Comparison of ENCODE assay signal across 8 mouse cellular contexts in the genomic region with DNA sequence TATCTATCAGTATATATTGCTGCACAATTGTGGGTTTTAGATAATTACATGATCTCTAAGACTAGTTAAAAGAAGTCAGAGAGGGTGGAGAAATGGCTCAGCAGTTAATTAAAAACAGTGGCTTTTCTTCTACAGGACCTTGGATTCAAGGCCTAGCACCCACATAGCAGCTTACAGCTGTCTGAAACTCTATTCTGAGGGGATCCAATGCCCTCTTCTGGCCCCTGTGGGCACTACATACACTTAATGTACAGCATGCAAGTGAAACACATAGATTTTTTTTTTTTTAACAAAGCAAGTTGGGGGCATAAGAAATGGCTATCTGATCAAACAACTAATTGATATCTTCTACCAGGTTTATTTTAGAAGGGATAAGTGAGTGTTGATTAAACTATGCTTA. TPM values are rescaled to one million over a fixed set of nuclear protein-coding genes. Genes with fewer than 3 reads are reported as not detected.
DNase-seq lines count a peak whose midpoint lies in the region; ATAC-seq and TF ChIP-seq lines count a peak whose summit lies in the region.

No protein-coding gene starts in this region.

- peaks cover 2% of the 10 kb centered on the region for H3K79me2 ChIP-seq in heart, adult 2 months (replicated peaks; ENCODE audit: control insufficient read depth, insufficient read depth, low read length)

- H3K4me1 ChIP-seq in heart, adult 2 months (ENCODE audit: control insufficient read depth, insufficient read depth, low read length) = peaks cover 8% of the 10 kb centered on the region

- no peak overlapping the region for H3K9ac ChIP-seq in heart, adult 2 months (ENCODE audit: low read depth, low read length)

- peak; percentile 80 for ATAC-seq in monocyte, adult 5-6 weeks (replicated peaks; ENCODE audit: insufficient number of reproducible peaks, low FRiP score, low TSS enrichment, poor library complexity, severe bottlenecking)

- no peaks in the 10 kb centered on the region for H3K27me3 ChIP-seq in heart, adult 2 months (ENCODE audit: control insufficient read depth, insufficient read depth, low read length)

- peaks cover 37% of the 10 kb centered on the region for H3K36me3 ChIP-seq in heart, adult 2 months (ENCODE audit: control insufficient read depth, insufficient read depth, low read length)

- DNase-seq in heart, adult 2 months = peak; percentile 46 to 52
- no peak for DNase-seq in heart, adult 11 months
- DNase-seq in 3T3-L1 (ENCODE audit: low read depth, low spot score) (peak; percentile 84), R1 (ENCODE audit: low read depth, low spot score) (peak; percentile 77)
- peak; percentile 66 for DNase-seq in embryo, embryonic 10 days (ENCODE audit: low spot score)
- DNase-seq in kidney, postnatal 4 days = peak; percentile 75 to 81
- DNase-seq in thymus, postnatal 36 days = peak; percentile 71 to 73

- no peak overlapping the region for H3K27ac ChIP-seq in heart, adult 2 months

- TF ChIP-seq EP300 in heart, adult 2 months (IDR thresholded peaks at IDR 0.05; ENCODE audit: insufficient read depth, low read depth, low read length) = 0 out of 2 replicates have a peak, but pooled peaks have one; percentile 15

- peak; percentile 77 for TF ChIP-seq CTCF in heart, adult 2 months (IDR thresholded peaks at IDR 0.05)

- no peak overlapping the region for H3K4me3 ChIP-seq in heart, adult 2 months

- intact Hi-C loops in heart, adult 2 months (cut with DNase I) = loop anchor here (2.0 kb wide), 1 partner anchor 65 kb away; no protein-coding TSS in a partner anchor

- no peak for TF ChIP-seq POLR2A in heart, adult 2 months (IDR thresholded peaks at IDR 0.05; ENCODE audit: insufficient read depth, low read depth, low read length)

RNA-seq across cellular contexts. Expression of gene Setd5, which starts 26.6 kb away (rescaled TPM):
- 10 to 100 TPM; 31.1 to 33.5 TPM for total RNA-seq in heart, adult 2 months (2021)
- polyA plus RNA-seq in heart, adult 2 months (2012; rRNA removed) = 14.6 and 21.3 TPM in 2 replicates
- total RNA-seq in monocyte, adult 5-6 weeks (2017) = 50.2 to 111 TPM (median 50.6 TPM) in 3 replicates

RNA-seq across cellular contexts. Expression of gene Thumpd3, which starts 57.7 kb away (rescaled TPM):
- total RNA-seq in heart, adult 2 months (2021) = 10 to 100 TPM; 17.5 to 19.9 TPM
- polyA plus RNA-seq in heart, adult 2 months (2012; rRNA removed) = 5.0 and 13.1 TPM in 2 replicates
- total RNA-seq in monocyte, adult 5-6 weeks (2017) = 43.8 to 77.0 TPM (median 65.1 TPM) in 3 replicates
